Mouse (Mus musculus): ENCODE results near the gene Prpf6.

GRCm38 (mm10) chr2:181691083-181691482 lies 99.4 kb downstream of the Prpf6 start:
- no peak for TF ChIP-seq POLR2A (IDR thresholded peaks at IDR 0.05; ENCODE audit: borderline replicate concordance, control insufficient read depth, low read depth, low read length)
- TF ChIP-seq CTCF (IDR thresholded peaks at IDR 0.05; ENCODE audit: control insufficient read depth, insufficient read depth, low read length) = no peak
